Mouse (Mus musculus): ENCODE results near the gene Myo16.

- TF ChIP-seq CTCF (IDR thresholded peaks at IDR 0.05; ENCODE audit: borderline replicate concordance, insufficient read depth, low read length) (no peak), POLR2A (IDR thresholded peaks at IDR 0.05; ENCODE audit: low read depth, low read length) (no peak)
Observed at GRCm38 (mm10) chr8:10629862-10630261, 476.2 kb downstream of the Myo16 start.
